Mouse (Mus musculus): ENCODE data around the gene Ly6g5b.

DNA sequence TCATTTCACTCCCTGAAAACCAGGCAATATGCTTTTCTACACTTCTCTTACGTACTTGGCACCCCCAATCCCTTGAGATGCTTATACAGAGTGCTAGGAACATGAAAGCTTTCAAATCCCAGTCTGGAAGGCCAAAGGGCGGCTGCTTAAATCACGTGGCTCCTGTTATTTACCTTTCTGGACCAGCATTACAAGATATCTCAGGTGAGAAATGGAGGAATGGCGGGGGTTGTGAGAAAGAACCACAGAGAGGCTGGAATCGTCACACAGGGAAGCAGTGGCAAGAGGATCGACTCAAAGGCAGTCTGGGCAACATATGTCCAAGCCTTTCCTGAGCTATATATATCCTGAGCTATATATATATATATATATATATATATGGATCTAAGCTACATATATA is 10.3 kb upstream of the Ly6g5b start:
- TF ChIP-seq EP300 (IDR thresholded peaks at IDR 0.05; ENCODE audit: low read depth) (no peak), CTCF (IDR thresholded peaks at IDR 0.05; ENCODE audit: low read depth) (no peak)

Measured in liver, embryonic 14.5 days (tissue).